Mouse (Mus musculus): ENCODE measurements around the gene Nck2.

DNA sequence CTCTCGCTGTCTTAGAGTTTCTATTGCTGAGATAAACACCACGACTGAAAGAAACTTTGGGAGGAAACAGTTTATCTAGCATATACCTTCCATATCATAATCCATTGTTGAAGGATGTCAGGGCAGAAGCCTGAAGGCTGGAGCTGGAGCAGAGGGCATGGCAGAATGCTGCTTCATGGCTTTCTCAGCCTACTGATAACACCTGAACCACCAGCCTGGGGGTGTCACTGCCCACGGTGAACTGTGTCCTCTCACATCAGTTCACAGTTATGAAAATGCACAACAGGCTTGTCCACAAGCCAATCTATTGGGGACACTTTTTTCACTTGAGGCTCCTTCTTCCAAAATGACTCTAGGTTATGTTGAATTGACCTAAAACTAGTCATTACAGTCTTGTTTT is 114.0 kb downstream of the Nck2 start:
- no peak for TF ChIP-seq CTCF (IDR thresholded peaks at IDR 0.05; ENCODE audit: insufficient read depth, low read depth, low read length)
- no peak for TF ChIP-seq POLR2A (IDR thresholded peaks at IDR 0.05; ENCODE audit: insufficient read depth, low read depth, low read length)
